Mouse (Mus musculus): ENCODE measurements around the gene Fah. TPM values are rescaled to one million over a fixed set of nuclear protein-coding genes. Genes with fewer than 3 reads are reported as not detected.

The Fah gene
- polyA plus RNA-seq, 3 experiments from 2014 or later = 7.9 to 9.8 (median 9.6) TPM

DNA sequence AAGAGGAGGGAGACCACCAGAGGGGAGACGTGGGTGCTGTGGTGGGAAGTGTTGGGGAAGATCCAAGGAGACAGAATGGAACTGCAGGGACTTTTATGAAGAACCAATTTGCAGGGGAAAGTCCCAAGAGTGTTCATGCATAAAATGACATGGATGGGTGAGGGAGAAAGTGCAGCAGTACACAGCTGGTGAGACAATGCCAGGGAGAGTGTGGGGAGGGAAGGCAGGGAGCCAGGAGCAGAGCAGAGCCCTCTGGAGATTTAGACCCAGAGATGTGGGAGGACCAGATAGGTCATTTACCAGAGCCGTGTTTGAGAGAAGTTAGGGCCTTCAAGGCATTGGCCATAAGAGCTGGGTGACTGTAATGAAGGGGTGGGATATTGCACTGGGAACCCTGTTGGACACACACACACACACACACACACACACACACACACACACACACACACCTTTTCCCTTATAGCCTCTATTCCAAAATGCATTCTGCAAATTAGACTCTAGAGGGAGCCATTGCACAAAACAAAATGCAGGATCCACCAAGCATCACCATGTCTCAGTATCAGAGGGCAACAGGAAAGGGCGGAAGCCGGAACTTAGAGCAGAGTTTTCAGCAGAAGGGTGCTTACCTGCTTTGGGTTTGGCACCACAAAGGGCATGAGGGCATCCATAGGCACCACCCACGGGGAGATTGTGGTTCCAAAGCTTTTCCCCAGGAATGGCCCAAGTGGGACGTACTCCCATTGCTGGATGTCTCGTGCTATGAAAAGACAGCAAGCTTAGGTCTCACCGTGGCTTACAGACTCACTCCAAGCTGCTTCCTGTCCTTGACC lies 12.2 kb downstream of the Fah start:
- ATAC-seq = peak; percentile 96

DNA sequence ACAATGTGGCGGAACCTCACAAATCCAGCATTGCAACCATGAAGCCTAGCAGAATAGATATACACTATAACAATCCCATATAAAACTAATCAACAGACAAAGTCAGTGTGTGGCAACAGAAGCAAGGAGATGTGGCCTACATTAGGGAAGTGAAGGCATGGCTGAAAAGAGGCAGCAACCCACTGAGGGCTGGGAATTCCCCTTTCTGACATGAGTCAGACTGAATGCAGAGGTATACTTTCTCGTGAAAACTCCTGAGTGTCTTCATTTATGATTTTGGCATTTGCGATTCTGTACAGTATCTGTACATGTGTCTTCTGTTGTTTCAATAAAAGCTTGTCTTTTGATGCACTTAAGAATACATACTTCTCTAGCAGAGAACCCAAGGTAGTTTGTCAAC lies 15.2 kb downstream of the Fah start:
- peak; percentile 19 for ATAC-seq

DNA sequence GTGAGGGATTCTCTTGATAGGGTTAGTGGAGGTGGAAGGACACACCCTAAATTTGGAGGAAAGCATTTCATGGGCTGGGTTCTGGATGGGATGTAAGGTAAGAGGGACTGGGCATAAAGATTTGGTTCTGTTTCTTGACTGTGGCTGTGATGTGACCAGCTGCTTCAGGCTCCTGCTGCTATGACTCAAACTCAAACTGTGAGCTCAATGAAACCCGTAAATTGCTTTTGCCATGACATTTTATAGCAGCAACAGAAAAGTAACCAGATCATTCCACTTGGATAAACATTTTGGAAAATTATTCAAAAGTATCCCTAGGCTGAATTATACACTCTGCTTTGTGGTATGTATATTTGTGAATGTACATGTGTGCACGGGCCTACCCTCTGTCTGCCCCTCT lies 15.9 kb downstream of the Fah start:
- ATAC-seq = no peak

DNA sequence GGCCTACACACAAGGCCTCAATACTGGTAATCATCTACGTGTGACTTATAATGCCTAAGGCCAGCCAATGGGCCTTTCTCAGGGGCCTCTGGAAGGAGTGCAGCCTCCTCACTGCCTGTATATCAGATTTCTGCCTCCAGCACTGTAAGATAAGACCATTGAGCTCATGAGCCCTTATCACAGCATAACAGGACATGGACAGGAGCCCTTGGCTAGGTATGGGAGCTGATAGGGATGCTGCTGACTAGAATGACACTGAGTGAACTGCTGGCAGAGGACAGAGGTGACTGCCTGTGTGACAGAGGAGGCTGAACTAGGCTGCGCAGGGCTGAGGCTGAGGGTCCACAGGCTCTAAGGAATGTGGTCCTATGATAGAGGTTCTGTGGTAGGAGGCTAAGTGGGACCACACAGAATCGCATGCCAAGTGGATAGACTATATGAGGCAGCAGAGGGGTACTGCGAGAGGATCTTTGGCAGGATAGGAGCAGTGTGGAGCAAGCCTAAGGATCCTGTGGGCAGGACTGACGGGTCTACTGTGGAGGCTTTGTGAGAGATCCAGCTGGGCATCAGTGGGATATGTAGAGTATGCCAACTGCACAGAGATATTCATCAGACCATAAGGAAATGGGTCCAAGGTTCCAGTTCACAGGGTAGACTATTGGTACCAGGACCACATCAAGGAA lies 19.3 kb downstream of the Fah start:
- ATAC-seq = no peak

DNA sequence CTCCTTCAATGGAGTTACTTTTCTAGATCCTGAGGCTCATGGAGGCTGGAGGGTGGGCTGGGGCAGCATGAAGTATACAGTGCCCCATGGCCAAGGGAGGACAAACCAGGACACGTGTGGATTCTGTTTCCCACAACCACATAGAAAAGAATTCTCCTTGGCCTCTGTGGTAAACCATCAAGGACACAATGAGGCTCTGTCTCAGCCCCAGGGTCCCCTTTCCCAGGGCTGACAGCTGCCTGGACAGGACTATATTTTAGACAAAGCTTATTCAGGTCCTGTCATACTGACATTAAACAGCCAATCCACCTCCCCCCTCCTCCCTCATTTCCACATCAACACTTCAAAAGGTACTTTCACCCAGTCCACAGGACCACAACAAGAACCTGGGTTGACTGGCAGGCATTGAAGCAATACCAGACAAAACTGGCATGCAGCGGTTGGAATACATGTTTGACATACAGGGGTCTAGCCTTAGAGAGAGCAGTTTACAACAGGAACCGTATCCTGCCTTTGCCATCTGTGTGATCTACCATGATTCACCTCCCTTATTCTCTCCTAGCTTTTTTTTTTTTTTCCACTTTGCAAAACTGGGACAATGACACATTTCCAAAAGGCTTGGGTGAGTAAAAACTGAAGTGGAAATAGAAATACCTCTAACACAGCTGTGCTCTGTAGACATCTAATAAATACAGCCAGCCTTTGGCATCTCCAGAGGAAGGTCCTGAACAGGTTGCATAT lies 20.0 kb downstream of the Fah start:
- no peak for ATAC-seq

DNA sequence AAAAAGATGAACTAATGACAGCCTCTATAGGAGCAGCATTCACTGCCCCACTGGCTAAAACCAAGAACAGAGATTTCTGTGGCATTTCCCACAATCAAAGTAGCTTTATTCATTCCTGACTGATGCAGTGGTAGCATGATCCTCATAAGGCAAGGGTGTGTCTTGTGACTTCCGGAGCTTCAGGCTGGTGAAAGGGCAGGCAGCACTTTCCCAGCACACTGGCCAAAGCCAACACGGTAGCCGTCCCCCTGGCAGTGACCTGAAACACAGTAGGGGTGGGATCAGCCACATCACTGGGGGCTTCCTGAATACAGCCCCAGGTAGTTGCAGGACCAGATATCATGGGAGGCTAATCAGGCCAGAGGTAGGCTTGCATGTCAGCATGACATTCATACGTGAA lies 21.4 kb downstream of the Fah start:
- ATAC-seq = no peak

DNA sequence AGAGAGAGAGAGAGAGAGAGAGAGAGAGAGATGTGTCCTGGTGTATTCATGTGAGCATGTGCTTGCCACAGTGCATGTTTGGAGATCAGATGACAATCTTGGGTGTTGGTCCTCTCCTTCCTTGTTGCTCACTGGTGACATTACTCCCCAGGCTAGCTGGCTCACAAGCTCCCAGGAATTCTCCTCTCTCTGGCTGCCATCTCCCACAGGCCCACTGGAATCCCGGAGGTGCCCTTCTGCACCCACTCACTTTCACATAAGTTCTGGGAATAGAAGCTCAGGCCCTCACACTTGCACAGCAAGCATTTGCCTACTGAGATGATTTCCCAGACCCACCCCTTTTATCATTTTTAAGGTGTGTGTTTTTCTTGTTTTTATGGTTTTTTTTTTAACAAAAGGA lies 26.8 kb downstream of the Fah start:
- no peak for ATAC-seq

DNA sequence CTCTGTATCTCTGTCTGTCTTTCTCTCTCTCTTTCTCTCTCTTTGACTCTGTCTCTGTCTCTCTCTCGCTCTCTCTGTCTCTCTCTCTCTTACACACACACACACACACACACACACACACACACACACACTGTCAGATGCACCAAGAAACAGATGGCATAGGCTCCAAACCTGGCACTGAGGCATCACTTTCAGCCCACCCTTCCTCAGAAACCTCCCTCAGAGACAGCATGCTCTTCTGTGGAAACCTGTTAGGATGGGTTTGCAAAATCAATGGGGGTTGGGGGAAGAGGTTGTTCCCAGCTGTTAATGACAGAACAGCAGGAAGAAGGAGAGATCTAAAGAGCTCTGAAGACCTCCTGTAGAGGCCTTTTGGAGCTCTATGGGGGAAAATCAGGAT lies 27.7 kb downstream of the Fah start:
- no peak for ATAC-seq

DNA sequence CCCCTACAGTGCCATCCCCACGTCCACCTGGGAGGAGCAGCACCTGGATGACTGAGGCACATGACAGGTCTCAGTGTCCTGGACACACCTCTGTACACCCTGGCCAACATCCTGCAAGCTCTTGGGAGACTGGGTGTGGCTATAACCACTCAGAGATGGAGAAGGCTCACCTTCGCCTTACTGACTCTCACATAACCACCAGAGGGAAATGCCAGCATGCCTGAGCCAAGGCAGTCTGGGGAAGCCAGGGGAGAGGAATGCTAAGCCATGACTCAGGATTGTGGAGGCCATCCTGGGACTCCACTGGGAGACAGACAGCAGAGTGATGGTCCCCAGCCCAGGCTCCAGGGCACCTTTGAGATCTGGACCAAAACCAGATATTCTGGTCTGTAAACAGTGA lies 29.5 kb downstream of the Fah start:
- ATAC-seq = no peak

DNA sequence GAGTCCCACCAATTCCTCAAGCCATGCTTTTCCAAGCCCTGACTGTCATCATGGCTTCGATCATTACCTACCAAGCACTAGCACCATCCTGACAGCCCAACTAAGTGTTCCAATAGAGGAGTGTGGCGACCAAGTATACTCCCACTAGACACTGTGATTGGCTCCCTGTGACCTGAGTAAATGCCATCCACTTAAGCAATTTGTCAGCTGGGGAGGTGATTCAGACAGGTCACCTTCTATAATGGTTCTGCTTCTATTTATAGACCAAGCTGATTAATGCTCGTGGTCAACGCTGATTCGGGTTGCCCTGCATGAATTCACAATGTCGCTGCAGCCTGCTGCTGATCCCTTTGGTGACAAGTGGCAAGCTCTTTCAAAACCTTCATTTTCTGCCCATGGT lies 40.3 kb downstream of the Fah start:
- no peak for ATAC-seq

DNA sequence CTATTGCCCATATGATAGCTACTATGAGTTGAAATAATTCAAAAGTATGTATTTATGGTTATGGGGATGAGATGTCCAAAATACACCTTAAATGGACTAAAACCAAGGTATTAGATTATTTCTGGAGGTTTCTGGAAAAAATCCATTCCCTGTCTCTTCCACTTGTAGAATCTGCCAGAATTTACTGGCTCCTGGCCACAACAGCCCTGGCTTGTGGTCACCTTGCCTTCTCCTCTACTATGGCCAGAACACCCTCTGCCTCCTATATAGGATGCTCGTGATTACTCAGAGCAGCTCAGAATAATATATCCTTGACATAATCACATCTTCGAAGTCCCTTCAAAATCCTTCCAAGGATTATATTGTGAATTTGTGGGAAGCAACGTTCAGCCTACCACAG lies 42.3 kb downstream of the Fah start:
- no peak for ATAC-seq

DNA sequence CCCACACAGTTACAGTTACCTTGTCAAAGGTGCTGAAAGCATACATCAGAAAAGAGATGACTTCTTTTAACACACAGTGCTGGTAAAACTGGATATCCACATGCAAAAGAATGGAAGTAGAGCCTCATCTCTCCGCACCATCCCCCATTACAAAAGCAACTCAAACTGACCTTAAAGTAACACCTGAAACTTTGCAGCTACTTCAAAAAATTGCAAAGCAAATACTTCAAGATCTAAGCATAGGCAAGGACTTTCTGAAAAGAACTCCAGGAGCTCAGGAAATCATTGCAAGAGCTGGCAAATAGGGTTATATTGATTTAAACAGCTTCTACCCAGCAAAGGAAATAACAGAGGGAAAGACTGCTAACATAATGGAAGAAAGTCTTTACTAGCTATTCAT lies 46.0 kb downstream of the Fah start:
- ATAC-seq = no peak

DNA sequence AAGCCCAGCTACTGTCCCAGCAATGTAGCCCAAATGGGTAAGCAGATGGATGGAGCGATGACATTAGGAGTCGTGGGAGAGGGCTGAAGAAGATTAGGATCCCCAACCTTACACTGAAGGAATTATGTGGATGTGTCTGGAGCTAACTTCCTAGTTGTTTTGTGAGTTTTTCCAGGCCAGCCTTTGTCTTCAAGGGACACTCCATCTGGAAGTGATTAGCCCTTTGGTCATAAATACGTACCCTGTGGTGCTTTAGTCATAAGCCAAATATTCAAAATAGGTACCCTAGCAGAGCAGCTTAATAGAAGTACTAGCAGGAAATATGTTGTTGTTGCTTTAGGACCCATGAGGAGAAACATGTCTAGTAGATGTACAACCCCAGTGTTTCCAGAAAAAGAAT lies 49.2 kb downstream of the Fah start:
- no peak for ATAC-seq

DNA sequence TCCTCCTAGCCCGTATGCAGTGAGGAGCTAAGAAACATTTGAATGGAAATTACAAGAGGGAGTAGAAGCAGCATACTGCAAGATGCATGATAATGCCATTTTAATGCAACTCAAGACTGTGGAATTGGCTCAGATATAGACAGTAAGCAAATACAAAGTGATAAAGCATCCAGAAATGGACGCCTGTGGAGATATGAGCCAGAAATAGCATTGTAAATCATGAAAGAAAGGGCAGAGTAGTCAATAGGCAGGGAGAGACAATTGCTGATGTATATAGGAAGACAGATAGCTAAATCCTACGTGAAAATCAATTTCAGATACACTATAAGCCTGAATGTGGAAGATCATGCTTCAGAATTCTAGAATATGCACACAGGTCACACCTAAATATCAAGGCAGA lies 51.2 kb downstream of the Fah start:
- no peak for ATAC-seq

DNA sequence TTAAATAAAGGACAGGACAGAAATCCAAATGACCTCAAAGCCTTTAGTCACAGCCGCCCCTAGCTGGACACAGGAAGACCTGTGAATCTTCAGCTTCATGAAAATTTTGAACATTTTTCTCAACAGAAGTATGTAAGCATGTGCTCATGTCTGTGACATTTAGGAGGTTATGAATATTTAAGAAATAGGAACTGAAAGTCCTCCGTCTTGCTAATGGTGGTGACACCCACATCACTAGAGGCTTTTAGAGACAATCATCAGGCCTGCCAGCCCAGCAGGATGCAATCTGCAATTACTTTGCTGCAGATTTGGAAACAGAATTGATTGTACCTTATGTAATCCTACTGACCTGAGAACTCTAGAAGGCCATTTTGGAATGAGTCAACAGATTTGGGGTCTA lies 55.0 kb downstream of the Fah start:
- ATAC-seq = no peak

DNA sequence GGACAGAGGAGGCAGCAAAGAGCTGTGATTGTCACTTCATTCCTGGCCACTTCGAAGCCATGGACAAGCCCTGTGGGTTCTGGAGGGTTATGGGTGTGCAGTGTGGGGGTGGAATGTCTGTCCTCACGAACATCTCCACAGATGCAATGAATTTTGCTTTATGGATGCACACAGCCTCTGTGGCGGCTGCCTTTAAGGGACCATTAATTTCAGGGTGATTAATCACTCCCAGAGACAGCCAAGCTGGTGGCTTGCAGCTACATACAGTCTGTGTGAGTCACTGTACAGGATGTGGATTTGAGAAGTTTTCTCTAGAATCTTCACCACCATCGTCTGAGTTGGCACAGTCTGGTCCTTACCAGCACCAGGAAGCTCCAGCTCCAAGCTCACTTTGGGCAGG lies 59.9 kb downstream of the Fah start:
- ATAC-seq = no peak

DNA sequence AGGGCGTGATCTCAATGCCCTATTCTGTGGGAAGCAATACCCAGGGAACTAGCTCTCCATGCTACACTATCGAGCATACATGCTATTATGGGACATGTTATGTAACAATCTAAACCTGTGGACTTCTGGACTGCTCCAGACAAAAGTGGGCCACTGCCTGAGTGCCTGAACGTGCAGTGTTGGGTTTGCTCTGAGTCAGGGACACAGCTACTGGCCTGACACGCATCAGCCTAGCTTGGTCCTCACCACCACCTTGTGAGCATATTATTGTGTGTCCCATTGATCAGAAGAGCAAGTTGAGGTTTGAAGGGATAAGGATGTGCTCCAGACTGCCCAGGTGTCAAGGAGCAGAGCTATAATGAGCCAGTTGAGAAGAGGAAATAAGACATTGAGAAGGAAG lies 61.6 kb downstream of the Fah start:
- ATAC-seq = no peak

Other genes starting within 250 kb of the Fah start
- gene Arnt2, start 196.5 kb downstream of the Fah start, polyA plus RNA-seq (2017; shearing (Covaris generic)) = 1 to 10 TPM; 4.6 to 7.2 (median 5.6) TPM
- not detected for gene Gm2115, start 77.8 kb downstream of the Fah start, polyA plus RNA-seq (2017; shearing (Covaris generic))
- gene Zfand6, start 83.2 kb upstream of the Fah start, polyA plus RNA-seq (2017; shearing (Covaris generic)) = 100 to 1,000 TPM; 133 to 169 (median 137) TPM
- gene Olfr291, start 246.8 kb upstream of the Fah start, polyA plus RNA-seq (2017; shearing (Covaris generic)) = not detected

Measured in inflammation-experienced regulatory T-cells, adult 6 months (primary cell).